Mouse (Mus musculus): Measurements from ENCODE around the gene Gm17581. TPM values are rescaled to one million over a fixed set of nuclear protein-coding genes. Genes with fewer than 3 reads are reported as not detected.
"Not testable (repeated sequence)": the region's sequence is repeated elsewhere in the genome, so short reads cannot be mapped to it uniquely, and the experiment has no call there.

The Gm17581 gene
- total RNA-seq (2021): not detected
- long read RNA-seq, experiment 1: 0 reads
- long read RNA-seq, experiment 2: 0 reads

DNA sequence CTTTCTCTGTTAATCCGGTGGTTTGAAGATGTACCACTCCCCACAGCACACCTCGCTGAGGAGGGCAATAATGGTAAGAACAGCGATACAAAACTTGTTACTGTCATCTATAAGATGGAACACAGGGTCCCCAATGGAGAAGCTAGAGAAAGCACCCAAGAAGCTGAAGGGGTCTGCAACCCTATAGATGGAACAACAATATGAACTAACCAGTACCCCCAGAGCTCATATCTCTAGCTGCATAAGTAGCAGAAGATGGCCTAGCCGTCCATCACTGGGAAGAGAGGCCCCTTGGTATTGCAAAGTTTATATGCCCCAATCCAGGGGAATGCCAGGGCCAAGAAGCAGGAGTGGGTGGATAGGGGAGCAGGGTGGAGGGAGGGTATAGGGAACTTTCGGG lies at the start of gene Gm17581:
TSS of gene Gm17581 (minus strand) at position 101 of the 400 bp plus-strand sequence.
- not testable (repeated sequence) for DNase-seq (ENCODE audit: low spot score in 2 of 2)

DNA sequence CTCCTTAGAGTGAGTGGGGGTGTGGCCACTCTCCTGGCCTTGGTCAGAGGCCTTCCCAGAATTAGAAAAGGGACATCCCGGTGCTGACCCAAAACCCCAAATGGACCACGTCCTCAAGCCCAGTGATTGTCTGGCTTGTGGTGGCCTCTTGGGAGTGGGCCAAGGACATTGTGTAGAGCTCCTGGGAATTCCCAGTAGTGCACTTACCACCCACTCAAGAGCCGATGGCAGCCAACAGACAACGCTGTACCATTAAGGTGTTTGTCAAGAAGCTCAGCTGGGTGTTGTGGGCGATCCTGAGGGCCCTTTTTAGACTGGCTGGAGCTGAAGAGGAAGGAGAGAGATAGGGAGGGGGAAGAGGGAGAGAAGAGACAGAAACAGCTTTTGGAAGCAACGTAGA lies 48.9 kb upstream of the Gm17581 start:
- DNase-seq (ENCODE audit: low spot score in 2 of 2): no peak

DNA sequence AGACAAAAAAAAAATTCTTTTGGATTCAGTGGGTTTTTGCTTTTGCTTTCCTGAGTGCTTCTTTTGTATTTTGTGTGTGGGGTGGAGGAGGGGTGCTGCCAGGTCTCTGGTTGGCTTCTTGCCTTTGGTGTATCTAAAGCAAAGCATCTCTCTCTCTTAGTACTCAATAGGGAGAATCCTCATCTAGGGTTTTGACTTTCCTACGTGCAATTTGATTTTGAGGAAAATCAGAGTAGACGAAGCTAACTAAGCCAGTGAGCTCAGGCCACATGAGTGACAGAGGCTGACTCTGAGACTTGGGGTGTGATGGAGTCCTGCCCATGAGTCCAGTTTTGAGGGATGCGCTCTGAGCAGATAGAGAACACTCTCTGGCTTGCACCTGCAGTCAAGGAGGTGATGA lies 43.8 kb upstream of the Gm17581 start:
- DNase-seq (ENCODE audit: low spot score in 2 of 2): no peak

DNA sequence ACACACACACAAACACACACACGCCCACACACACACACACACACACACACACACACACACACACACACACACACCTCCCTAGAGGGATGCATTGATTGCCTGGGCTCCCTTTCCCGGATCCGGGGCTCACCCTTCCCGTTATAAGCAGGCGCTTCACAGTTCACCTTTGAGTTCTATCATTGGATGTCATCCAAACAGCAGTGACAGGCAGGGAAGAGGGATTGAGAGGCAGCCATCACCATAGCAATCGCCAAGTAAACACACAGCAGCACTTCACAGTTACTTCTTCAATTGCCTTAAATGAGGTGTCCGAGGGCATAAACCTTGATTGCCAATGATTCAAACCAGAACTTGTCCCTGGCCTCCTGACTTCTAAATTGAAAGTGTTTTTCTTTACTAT lies 43.4 kb upstream of the Gm17581 start:
- DNase-seq (ENCODE audit: low spot score in 2 of 2): no peak

DNA sequence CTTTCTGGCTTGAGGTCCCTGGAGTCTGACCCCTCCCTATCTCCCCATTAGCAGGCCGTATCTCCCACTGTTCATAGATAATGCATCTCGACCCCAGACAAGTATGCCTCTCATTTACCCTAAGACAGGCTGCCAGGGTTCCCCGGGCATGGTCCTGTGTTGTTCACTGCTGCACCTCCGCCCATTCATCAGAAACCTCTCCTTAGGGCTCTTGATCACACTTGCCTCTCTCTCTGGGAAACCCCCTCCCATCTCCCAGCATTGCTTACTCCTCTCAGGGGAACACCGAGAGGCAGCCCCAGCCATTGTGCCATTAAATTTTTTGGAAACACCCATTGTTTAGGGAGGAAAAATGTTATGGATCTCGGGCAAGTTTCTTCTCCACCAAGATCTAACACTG lies 42.3 kb upstream of the Gm17581 start:
- DNase-seq (ENCODE audit: low spot score in 2 of 2): no peak

DNA sequence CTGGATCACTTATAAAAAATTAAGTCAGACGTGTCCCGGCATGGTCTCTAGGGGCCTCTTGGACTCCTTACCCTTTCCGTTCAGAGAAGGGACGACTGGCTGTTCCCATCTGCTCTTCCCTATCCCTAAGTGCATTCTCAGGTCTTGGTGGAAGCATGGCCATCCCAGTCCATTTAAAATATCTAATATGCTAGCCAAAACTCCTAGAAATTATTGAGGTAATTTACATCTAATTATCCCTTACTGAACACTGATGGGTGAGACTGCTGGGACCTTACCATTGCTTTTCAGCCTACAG lies 42.0 kb upstream of the Gm17581 start:
- no peak for DNase-seq (ENCODE audit: low spot score in 2 of 2)

DNA sequence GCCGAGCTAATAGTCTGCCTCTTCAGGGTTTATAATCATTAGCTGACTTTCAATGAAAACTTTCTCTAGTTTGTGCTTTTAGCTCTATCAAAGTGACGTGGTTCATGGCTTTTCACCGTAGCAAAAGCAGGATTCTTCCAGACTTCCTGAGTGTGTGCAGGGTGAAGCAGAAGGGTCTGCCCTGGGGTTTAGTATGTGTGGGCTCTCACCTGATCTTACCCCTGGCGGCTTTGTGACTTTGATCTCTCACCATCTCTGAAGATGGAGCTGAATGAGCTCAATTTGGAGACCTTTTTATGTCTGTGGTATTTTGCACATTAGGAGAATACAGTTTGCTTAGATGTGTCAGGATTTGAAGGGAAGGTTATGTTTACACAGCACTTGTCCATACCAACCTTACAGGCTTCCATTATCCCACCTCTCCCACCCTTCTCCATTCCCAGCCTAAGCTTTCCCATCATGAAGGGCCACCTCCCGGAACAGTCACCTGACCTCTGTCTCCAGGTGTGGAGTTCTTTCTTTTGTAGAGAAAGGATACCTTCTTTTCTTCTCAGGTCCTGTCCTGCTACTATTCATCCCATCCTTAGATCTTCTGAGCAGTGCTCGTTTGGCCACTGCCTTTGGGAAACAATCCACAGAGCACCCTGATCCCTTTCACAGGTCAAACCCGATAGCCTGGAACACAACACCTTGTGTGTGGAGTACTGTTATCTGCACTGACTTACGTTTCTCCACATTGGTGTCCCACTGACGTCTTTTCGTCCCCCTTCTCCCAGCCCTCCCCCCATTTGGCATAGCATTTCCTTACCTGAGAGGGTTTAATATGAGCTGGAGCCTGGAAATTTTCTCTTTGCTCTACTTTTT lies 41.4 kb upstream of the Gm17581 start:
- DNase-seq (ENCODE audit: low spot score in 2 of 2): no peak

DNA sequence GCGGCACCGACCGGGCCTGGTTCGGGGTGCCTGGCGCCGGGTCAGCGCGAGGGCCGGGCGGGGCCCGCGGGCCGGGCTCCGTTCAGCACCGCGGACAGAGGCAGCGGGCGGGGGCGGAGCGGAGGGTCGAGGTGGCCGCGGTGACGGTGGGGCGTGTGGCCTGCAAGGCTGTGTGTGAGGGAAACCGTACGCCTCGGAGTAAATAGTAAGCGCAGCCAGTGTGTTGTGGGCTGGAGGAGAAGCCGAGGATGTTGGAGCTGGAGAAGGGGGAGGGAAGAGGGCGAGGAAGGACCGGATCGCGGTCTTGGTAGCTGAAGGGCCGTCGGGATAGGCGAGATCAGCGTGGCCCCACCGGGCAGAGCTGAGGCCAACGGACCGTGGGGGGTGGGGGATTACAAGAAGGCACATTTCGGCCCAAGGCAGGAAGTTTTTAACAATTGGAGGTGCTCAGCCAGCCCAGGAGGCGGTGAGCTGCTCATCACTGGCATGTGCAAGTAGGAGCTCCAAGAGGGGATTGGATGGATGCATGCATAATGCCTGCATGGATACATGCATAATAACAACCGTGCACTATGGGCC lies 40.1 kb upstream of the Gm17581 start:
- peak; percentile 58 to 74 for DNase-seq (ENCODE audit: low spot score in 2 of 2)

DNA sequence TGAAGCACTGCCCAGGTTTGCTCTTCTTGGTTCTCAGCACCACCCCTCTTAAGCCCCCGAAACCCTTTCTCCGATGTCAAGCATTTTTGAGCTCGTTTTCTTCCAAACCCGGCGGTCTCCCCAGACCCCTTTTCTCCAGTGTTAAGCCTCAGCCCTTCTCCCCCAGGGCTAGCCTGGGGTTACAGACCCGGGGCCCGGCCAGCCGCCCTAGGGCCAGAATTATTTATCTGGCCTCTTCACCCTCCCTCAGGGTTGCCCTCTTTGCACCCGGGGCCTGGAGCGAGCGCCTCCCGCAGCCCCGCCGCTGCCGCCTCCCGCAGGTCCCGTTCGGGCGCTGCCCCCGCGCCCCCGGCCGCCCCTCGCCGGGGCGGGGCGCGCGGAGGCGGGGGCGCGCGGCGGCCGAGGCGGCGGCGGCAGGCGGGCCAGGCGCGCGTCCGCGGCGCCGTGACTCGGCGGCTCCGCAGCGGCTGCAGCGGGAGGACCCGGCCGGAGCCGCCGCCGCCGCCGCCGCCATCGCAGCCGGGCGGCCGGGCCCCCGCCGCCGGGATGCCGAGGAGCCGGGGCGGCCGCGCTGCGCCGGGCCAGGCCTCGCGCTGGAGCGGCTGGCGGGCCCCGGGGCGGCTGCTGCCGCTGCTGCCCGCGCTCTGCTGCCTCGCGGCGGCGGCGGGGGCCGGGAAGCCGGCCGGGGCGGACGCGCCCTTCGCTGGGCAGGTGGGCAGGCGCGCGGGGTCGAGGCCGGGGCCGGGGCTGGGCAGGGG lies 39.4 kb upstream of the Gm17581 start, which contains the start of gene Mmp24:
TSS of gene Mmp24 (plus strand) at position 416 of the 758 bp plus-strand sequence.
- DNase-seq (ENCODE audit: low spot score in 2 of 2): no peak

DNA sequence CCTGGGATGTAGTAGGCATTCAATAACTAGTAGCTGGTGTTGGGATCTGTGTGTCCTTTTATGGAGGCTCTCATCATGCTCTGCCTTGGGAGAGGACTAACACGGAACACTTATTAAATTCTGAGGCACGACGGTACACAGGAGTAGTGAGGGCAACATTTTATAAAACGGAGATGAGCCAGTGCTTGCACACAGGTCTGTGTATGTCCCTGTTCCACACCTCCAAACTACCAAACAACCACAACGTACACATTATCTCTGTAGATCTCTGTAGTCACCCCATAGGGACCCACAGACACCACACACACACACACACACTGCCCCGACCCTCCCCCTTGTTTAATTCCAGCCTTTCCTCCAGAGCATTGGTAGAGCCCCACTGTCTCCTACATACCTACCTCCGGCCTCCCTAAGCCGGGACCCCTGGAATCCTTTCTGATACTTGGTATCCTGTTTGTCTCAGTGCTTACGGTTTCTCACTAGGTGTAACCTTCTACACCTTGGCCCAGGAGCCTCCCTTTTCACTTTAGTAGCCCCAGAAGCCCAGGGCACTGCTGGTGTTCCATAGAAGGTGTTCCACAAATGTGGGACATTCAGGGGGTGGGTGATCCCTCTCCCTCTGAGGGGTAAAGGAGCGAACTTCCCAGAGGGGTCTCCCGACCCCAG lies 38.7 kb upstream of the Gm17581 start:
- no peak for DNase-seq (ENCODE audit: low spot score in 2 of 2)

DNA sequence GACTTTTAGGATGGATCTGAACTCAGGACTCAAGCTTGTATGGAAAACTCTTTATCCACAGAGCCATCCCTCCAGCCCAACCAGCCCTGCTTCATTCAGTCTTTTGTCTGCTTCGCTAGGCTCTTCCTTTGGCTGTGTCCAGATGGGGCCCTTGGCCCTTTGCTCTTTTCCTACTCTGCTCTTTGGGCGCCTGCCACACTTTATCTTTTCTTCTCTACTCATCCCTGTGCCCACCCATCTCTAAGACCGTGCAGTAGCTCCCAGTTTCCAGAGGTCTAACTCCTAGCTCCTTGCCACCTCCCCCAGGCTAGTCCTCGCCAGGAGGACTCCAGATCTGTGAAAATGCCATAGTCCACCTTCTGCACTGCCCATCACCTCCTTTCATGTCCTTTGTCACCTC lies 38.0 kb upstream of the Gm17581 start:
- DNase-seq (ENCODE audit: low spot score in 2 of 2): no peak

DNA sequence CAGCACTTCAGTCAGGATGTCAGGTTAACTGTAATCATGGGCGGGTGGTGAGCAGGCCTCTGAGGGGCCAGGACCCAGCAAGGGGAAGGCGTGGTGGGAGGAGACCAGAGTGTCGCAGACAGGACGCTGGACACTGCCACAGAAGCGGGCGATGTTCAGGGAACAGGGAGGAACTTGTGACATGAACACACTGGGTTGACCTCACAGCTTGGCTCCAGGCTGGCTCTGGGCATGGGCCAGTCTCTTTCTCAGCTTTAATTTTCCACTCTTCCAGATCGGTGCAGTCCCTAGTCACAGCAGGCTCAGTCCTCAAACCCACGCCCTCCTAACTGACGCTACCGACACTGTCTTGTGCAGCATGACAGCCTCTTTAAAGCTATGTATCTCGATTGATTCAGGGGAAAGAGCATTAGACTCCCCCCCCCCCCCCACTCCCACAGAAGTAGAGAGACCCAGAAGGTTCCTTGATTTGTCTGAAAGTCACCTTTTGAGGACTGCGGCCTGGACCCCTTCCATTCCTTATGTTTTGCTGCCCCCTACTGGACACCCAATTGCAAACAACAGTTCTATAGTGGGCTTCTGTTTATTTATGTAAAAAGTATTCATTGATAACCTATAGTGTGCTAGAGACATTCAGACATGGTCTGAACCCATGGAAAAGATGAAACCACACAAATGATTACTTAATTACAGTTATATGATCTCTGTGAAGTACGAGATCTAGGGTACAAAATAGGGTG lies 29.2 kb upstream of the Gm17581 start:
- peak; percentile 58 to 79 for DNase-seq (ENCODE audit: low spot score in 2 of 2)

DNA sequence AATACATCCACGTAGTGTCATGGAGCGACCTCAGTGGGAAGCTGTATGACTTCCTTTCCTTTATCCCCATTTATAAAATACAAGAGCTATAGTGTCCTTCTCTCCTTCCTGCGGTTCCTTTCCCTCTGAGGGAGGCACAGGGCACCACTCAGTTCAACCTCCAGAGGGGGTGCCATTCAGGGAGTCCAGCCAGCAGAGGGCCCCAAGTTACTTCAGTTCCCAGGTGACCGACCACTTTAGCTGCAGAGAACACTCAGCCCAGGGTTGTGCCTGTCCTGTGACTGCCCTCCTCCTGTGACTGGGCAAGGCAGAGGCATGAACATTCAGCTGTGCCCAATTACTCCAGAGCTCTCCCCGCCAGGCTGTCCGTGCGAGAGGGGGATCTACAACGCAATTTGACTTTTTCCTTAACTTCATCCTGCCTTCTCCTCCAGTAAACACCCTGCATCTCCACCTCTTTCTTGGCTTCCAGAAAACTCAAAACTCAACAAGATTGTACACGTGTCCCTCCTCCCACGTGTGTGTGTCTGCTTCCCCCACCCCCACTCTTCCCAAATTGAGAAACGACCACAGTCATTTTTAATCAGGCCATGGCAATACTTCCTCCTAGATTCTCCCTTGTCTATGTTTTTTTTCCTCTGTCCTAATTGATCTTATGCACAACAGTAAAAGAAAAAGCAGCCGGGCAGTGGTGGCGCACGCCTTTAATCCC lies 21.3 kb upstream of the Gm17581 start:
- no peak for DNase-seq (ENCODE audit: low spot score in 2 of 2)

DNA sequence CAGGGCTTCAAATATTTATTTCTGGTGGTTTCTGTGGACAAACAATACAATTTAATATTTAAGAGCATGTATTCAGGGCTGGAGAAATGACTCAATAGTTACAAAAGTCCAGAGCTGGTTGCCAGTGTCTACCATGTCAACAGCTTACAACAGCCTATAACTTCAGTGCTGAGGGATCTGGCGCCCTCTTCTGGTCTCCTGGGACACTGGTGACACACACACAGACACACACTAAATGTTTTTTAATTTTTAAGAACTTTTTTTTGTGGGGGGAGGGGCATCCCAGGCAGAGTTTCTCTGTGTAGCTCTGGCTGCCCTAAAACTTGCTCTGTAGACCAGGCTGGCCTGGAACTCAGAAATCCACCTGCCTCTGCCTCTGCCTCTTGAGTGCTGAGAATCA lies 20.1 kb upstream of the Gm17581 start:
- peak in 1 of 2 experiments; percentile 40 for DNase-seq (ENCODE audit: low spot score in 2 of 2)

DNA sequence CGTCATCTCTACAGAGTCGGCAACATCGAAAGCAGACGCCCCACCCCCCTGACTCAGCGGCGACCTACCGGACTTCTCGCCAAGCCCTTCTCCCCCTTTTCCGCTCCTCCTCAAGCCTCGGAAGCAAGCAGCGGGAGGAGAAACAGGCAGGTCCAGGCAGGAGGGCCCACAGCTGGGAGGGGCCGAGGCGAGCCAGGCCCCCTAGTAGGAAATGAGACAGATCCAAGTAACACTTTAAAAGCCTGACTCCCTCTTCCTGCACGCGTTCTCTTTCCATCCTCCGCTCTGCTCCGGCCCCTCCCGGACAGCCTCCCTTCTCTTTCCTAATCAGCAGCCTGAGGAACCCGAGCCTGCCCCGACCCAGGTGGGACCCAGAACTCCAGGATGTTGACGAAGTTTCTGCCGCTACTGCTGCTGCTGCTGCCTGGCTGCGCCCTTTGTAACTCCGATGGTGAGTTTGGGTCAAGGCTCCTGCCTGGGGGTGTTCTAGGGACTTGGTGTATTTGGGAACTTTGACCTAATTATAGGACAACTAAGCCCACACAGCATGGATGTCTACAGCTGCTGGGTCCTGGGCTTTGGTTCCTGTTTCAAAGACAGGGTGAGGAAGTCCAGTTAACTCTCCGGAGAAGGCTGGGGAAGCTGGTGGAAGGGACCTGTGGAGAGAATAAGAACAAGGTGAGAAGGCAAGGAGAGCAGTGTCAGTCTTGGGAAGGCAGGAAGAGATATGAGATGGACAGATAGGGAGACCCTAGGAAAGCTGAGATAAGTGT lies 15.5 kb upstream of the Gm17581 start, which contains the start of gene Procr:
TSS of gene Procr (plus strand) at position 104 of the 773 bp plus-strand sequence.
- DNase-seq (ENCODE audit: low spot score in 2 of 2): peak; percentile 29 to 47

DNA sequence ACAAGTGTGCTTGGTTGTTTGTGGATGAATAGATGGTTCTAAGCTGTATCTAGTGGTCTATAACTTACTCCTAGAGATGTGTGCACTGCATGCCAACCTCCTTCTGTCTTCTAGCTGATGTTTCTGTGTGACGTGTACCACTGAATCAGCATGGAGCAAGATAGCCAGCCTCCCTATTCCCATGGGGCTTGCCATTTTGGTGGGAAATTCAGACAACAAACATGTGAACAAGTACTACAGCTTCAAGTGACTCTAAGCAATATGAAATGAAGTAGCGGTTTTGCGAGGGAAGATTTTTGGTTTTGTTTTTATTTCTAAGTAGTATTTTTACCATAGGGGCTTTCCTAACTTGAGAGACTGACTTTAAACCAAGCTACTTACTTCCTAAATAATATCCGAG lies 13.7 kb upstream of the Gm17581 start:
- DNase-seq (ENCODE audit: low spot score in 2 of 2): no peak

DNA sequence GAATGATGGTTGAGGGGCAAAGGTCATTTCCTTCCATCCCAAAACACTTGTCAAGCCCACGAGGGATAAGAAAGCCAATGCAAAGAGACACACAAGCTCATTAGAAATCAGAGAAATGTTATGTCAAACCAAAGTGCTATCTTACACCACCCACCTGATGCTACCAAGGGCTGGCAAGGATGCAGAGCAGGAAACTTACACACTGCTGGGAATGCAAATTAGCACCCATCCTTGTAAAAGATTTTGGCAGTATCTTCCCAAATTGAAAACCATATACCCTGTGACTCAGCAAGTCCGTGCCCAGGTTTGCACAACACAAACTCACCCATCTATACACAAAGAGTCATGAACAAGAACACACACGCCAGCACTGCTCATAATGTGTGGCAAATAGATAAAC lies 9.8 kb upstream of the Gm17581 start:
- DNase-seq (ENCODE audit: low spot score in 2 of 2): no peak

DNA sequence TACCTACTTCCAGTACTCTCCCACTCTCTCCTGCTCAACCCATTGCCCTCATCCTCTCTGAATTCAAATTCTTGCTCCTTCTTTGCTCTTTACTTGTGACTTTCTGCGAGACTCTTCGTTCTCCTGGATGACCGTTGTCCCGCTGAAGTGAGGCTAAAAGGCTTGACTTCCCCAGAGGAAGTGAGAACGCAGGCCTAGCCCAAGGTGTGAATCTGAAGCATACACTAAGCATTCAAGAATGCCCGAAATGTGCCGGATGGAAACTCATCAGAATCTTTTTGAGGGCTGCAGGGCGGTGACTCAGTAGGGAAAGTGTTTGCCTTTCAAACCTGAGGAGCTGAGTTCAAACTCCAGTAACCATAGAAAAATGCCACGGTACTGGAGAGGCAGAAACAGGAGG lies 7.7 kb upstream of the Gm17581 start:
- no peak for DNase-seq (ENCODE audit: low spot score in 2 of 2)

DNA sequence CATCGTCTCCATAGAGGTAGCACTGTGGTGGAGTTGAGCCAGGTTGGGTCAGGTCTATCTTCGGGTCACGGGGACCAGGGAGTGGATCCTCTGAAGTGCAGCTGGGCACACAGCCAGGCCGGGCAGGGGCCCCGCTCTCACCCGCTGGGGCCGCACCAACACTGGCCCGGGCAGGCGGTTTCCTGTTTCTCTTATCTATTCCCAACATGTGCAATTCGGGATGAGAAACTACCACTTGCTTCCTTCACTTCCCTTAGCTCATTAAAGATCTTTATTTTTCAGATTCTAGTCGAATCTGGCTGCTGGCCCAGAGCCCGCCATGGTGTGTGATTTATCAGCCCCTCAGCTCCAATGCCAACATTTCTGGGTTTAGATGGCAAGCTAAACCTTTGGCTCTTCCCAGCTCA lies 7.3 kb upstream of the Gm17581 start:
- DNase-seq (ENCODE audit: low spot score in 2 of 2): no peak

Measured in gastrocnemius, postnatal 4 days (tissue).